ENCODE assay signal across 29 mouse cellular contexts in the genomic region with DNA sequence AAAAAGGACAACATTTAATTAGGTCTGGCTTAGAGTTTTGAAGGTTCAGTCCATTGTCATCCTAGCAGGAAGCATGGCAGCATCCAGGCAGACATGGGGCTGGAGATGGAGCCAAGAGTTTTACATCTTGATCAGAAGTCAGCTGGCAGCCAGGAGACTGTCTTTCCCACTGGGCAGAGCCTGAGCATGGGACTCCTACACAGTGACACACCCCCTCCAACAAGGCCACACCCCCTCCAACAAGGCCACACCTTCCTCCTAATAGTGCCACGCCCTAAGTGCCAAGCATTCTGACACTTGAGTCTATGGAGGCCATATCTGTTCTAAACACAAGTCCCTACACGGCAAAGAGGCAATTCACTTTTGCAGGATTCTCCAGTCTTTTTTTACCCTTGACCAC. TPM values are rescaled to one million over a fixed set of nuclear protein-coding genes. Genes with fewer than 3 reads are reported as not detected.
DNase-seq lines count a peak whose midpoint lies in the region; ATAC-seq lines count a peak whose summit lies in the region.
"Had no signal": no experiment of that assay in that cellular context is flagged by ENCODE, and none has a peak within 500 bp of the region (broad histone marks: within the 10 kb centered on the region; RNA-seq: fewer than 3 reads in every experiment).

No protein-coding gene starts in this region.

- no peak for ATAC-seq in intestine, embryonic 16.5 days
- ATAC-seq: activated CD4-positive, CD25-positive, alpha-beta regulatory T cell, adult 4 months; forebrain, embryonic 13.5 days; forebrain, embryonic 16.5 days; hindbrain, embryonic 16.5 days; intestine, embryonic 15.5 days; Patski had no signal

- H3K27me3 ChIP-seq in intestine, embryonic 16.5 days (replicated peaks; ENCODE audit: control insufficient read depth, insufficient read depth, low read length), result no peaks in the 10 kb centered on the region
- H3K27me3 ChIP-seq: forebrain, embryonic 13.5 days; hindbrain, embryonic 13.5 days; intestine, embryonic 15.5 days had no signal

- no peaks in the 10 kb centered on the region for H3K4me1 ChIP-seq in intestine, embryonic 16.5 days (ENCODE audit: control insufficient read depth, insufficient read depth, low read length)
- H3K4me1 ChIP-seq: heart, embryonic 12.5 days; heart, embryonic 15.5 days; intestine, embryonic 15.5 days had no signal

- no peak overlapping the region for H3K9ac ChIP-seq in intestine, embryonic 16.5 days (ENCODE audit: low read depth, low read length)
- H3K9ac ChIP-seq: forebrain, embryonic 13.5 days; heart, embryonic 12.5 days; heart, embryonic 15.5 days; hindbrain, embryonic 13.5 days; intestine, embryonic 15.5 days had no signal

- H3K9me3 ChIP-seq in intestine, embryonic 16.5 days (ENCODE audit: control insufficient read depth, low read length), result no peaks in the 10 kb centered on the region
- H3K9me3 ChIP-seq: forebrain, embryonic 10.5 days; forebrain, embryonic 13.5 days; heart, embryonic 12.5 days; heart, embryonic 15.5 days; hindbrain, embryonic 10.5 days; hindbrain, embryonic 13.5 days; intestine, embryonic 15.5 days had no signal

- H3K27ac ChIP-seq in intestine, embryonic 16.5 days (ENCODE audit: low read length), result no peak overlapping the region
- H3K27ac ChIP-seq: gastrocnemius, adult 2 months; heart, embryonic 15.5 days; hindbrain, embryonic 13.5 days; intestine, embryonic 15.5 days had no signal

- no peak overlapping the region for H3K4me2 ChIP-seq in intestine, embryonic 16.5 days (ENCODE audit: low read depth, low read length)
- H3K4me2 ChIP-seq: forebrain, embryonic 13.5 days; heart, embryonic 12.5 days; heart, embryonic 15.5 days; hindbrain, embryonic 13.5 days; intestine, embryonic 15.5 days had no signal

- WGBS in intestine, embryonic 16.5 days, result 86% methylated on average over 2 of the region's 2 CpGs

- DNase-seq in cerebellum, adult 9-11 months, result peak; percentile 68
- DNase-seq in cerebellum, postnatal 4 days (ENCODE audit: low spot score in 2 of 2), result no peak
- DNase-seq in cerebellum, postnatal 25 days, result peak; percentile 33 to 36
- DNase-seq in cerebellum, adult 18-20 months, result no peak
- DNase-seq in ES-CJ7 (ENCODE audit: low read depth, low spot score), result peak; percentile 21
- DNase-seq in R1 (ENCODE audit: low read depth, low spot score), result peak; percentile 71
- no peak for DNase-seq in gastrocnemius, postnatal 4 days (ENCODE audit: low spot score in 2 of 2)
- DNase-seq: adrenal gland, adult 8-10 months; adrenal gland, postnatal 25 days; gastrocnemius, adult 2 months; gastrocnemius, postnatal 14 days; heart, adult 18-20 months; heart, postnatal 10 days; heart, postnatal 36 days; kidney, adult 18-20 months; kidney, adult 9 months had no signal

- H3K4me3 ChIP-seq in intestine, embryonic 16.5 days (ENCODE audit: low read length), result no peak overlapping the region
- H3K4me3 ChIP-seq: forebrain, embryonic 10.5 days; forebrain, embryonic 13.5 days; gastrocnemius, adult 2 months; heart, embryonic 12.5 days; heart, embryonic 15.5 days; hindbrain, embryonic 10.5 days; hindbrain, embryonic 13.5 days; intestine, embryonic 15.5 days had no signal

- no peaks in the 10 kb centered on the region for H3K36me3 ChIP-seq in intestine, embryonic 16.5 days (ENCODE audit: control insufficient read depth, insufficient read depth, low read length)
- H3K36me3 ChIP-seq: forebrain, embryonic 10.5 days; G1E; heart, embryonic 12.5 days; heart, embryonic 15.5 days; hindbrain, embryonic 13.5 days; intestine, embryonic 15.5 days had no signal

RNA-seq across cellular contexts. Expression of gene Srrm4, which starts 23.6 kb away (rescaled TPM):
- polyA plus RNA-seq in intestine, embryonic 16.5 days (2015; fragmentation: Nextera tagmentation; extraction: Ambion mirVana), result 1.4 and 1.5 TPM in 2 replicates
- total RNA-seq in gastrocnemius, postnatal 4 days (2021), result under 1 TPM; 0.34 to 0.70 TPM
- polyA plus RNA-seq: activated CD4-positive, CD25-positive, alpha-beta regulatory T cell, adult 4 months; G1E had no signal

Comparison
In these comparisons a context has a peak if more than half of its experiments do, and no peak if none do; other contexts are left out.
1. DNase-seq: peak in cerebellum, adult 9-11 months (single experiment), cerebellum, postnatal 25 days (2 of 2), ES-CJ7 (single experiment) and R1 (single experiment); none in cerebellum, postnatal 4 days (0 of 2), cerebellum, adult 18-20 months (0 of 2) and gastrocnemius, postnatal 4 days (0 of 2).